Mouse (Mus musculus) Patski (cell line): ENCODE data around the gene Blmh. TPM values are rescaled to one million over a fixed set of nuclear protein-coding genes. Genes with fewer than 3 reads are reported as not detected.

Source experiments
- ATAC-seq: fragments of 100-300 bp; one replicate; pipeline ENCODE4 v1.8.0; 2021
- CTCF ChIA-PET: fragments of 350-600 bp; sonication (Branson Sonifier 250); formaldehyde crosslinking; loops from one replicate; lab custom pipeline; 2022; ENCODE audit warnings: inconsistent platforms; lab: Charles Lee
- POLR2A ChIA-PET: fragments of 350-600 bp; sonication (Branson Sonifier 250); formaldehyde crosslinking; loops from one replicate; lab custom pipeline; 2022; ENCODE audit warnings: antibody characterized with exemption, inconsistent platforms; lab: Charles Lee
- DNase-seq: peaks from one replicate; pipeline ENCODE4 v3.0.0-alpha.2; 2011; ENCODE audit warnings: low read depth, low spot score
- H3K27me3 ChIP-seq: fragments of 371-371 bp; one replicate; pipeline ENCODE4 v1.5.1; 2021
- CTCF ChIP-seq: fragments of 100-300 bp; IDR thresholded peaks from one replicate; pipeline ENCODE4 v1.5.1; 2021
- in situ Hi-C: fragments of 300-500 bp; cut with MboI; formaldehyde crosslinking; loops from 3 replicates; pipeline ENCODE4 v1.11.1; 2018; ENCODE audit warnings: low pct_unique_long_range_greater_than_20kb, mixed read lengths
- polyA plus RNA-seq: library from polyadenylated mRNA; unstranded; gene quantifications from one replicate; pipeline ENCODE4 v1.2.3, GENCODE M21; 2021

Gene Blmh
- polyA plus RNA-seq, 1 experiment from 2014 or later: 66.3 TPM

DNA sequence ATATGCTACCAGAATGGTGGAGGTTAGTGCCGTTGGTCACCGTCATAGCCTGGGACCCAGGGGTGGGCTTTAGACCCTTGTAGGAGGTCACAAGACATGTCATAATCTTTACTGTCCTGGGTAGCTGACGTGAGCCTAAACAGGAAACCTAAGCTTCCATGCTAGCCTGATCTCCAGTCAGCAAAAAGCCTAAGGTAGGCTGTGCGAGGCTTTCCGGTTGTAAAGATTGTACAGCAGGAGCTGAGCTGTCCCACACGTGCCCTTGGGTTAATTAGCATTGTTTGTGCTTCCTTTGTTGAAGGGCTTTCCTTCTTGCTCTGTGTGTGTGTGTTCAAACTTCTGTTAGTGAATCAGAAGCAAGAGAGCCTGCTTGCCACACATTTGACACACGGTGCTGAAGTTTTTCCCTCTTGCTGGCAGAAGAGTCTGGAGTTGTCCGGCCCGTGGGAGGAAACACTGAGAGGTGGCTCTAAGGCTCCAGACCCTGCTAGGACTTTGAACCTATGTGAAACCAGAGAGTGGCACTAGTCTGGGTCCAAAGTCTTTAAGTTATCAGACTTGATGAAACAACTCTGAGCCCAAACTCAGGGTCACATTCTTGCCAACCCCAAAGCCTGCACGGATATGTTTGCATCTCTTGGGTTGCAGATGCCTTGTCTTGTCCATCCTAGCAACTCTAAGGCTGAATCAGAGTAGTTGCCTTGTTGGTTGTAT is 86.3 kb downstream of the Blmh start:
- DNase-seq (no peak), ATAC-seq (no peak)
- ChIA-PET POLR2A (interaction anchor here (0.5 kb wide), 1 partner anchor 14 kb away, joined by 3 read pairs; no protein-coding TSS in a partner anchor), CTCF (no interaction called here)
- in situ Hi-C loops: no loop called here
- H3K27me3 ChIP-seq: peaks cover 3% of the 10 kb centered on the region
- no peak for TF ChIP-seq CTCF

DNA sequence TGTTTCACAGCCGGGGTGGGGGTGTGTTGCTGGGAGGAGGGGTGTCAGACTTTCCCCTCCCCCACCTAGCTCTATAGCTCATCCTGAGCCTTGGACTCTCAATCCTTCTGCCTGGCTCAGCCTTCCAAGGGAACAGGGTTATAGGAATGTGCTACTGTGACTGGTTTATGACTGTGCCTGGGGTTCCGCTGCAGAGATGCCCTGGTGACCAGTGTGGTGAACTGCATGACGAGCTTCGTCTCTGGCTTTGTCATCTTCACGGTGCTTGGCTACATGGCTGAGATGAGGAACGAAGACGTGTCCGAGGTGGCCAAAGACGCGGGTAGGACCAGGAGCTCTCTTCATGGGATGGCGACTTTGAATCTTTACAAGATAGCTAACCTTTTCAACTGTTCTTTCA is 93.4 kb downstream of the Blmh start:
- ATAC-seq (no peak), DNase-seq (no peak)
- peaks cover 3% of the 10 kb centered on the region for H3K27me3 ChIP-seq
- no peak for TF ChIP-seq CTCF
- ChIA-PET POLR2A (interaction anchor here (0.6 kb wide), 1 partner anchor 622 kb away, joined by 3 read pairs; no protein-coding TSS in a partner anchor), CTCF (interaction anchor here (1.3 to 1.7 kb wide), 2 partner anchors 11 to 52 kb away, joined by 3 to 5 read pairs; no protein-coding TSS in a partner anchor)
- in situ Hi-C loops: no loop called here

DNA sequence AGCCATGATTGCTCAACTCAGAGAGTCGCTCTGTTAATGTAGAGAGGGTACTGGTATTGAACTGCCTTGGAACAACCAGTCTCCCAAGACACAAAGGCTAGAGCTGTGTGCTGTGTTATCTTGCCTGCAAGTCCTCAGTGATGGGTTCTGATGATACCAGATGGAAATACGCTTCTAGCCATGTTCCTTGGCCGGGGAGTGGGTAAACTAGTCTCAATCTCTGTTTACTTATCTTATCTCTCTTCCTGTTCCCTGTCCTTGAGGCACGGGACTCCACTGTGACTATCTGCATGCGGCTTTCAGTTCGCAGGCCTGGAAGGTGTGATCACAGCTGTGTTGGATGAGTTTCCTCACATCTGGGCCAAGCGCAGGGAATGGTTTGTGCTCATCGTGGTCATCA is 94.9 kb downstream of the Blmh start:
- peaks cover 3% of the 10 kb centered on the region for H3K27me3 ChIP-seq
- DNase-seq: no peak
- ChIA-PET CTCF (no interaction called here), POLR2A (no interaction called here)
- ATAC-seq: no peak
- in situ Hi-C loops: no loop called here
- no peak for TF ChIP-seq CTCF

DNA sequence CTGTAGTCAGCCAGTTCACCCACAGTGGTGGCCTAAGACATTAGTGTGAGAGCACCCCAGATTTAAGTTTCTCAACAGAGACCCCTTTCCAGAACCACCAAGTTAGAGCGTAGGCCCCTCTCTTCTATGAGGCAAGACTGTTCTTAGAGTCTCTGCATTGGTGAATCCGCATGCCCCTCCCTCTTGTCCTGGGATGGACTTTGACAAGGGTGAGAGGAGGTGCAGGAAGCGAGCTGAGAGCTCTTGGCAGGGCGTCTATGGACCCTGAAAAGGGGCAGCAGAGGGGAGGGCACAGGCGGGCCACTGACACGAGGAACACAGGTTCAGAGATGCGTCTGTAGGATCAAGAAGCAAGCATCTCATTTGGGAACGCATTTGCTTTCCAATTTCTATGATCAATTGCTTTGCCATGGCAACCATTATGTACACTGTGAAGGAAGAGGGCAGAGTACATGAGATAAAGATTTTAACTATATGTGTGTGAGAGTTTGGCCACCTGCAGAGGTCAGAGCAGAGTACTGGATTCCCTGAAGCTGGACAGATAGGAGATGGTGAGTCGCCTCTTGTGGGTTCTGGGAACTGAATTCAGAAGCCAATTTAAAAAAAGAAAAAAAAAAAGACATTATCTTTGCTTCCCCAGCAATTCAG is 97.3 kb downstream of the Blmh start:
- POLR2A ChIA-PET: no interaction called here
- in situ Hi-C loops: no loop called here
- no peak for TF ChIP-seq CTCF
- no peak for ATAC-seq
- CTCF ChIA-PET: no interaction called here
- no peak for DNase-seq
- no peaks in the 10 kb centered on the region for H3K27me3 ChIP-seq

DNA sequence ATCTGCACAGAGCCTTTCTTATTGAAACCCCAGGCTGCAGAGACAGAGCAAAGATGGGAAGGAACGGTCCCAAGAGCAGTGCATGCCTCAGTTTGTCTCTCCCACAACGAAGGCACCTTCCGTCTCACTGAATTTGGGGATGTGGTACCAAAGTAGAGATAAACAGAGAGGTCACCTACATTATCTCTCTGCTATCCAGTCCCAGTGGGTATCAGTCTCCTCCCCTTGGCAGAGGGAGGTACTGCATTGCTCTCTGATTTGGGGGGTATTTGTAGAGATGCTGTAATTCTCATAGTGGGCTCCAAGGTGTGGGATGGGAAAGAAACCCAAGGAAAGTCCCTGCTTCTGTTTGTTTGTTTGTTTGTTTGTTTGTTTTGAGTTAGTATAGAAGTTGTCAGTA is 102.0 kb downstream of the Blmh start:
- DNase-seq (no peak), ATAC-seq (no peak)
- in situ Hi-C loops: no loop called here
- ChIA-PET POLR2A (no interaction called here), CTCF (no interaction called here)
- H3K27me3 ChIP-seq: peaks cover 4% of the 10 kb centered on the region
- TF ChIP-seq CTCF: peak; percentile 44

DNA sequence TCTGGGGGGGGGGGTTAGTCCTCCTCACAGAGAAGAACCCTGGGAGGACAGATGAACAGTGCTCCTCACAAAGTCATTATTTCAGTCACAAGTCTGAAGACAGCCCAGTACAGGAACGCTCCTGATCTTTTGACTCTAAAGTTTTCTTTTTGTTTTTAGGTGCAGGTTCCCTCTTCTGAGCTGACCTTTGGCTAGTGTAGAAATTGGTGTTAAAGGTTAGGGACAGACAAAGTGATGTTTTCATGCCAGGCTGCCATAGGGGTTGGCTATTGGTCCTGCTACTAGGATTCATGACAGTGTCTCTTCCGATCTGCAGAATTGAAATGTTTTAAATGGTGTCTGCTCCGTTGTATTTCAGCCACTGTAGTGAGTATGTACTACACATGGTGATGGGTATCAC is 103.5 kb downstream of the Blmh start:
- DNase-seq (no peak), ATAC-seq (no peak)
- in situ Hi-C loops: no loop called here
- ChIA-PET POLR2A (no interaction called here), CTCF (no interaction called here)
- H3K27me3 ChIP-seq: peaks cover 4% of the 10 kb centered on the region
- TF ChIP-seq CTCF: no peak

DNA sequence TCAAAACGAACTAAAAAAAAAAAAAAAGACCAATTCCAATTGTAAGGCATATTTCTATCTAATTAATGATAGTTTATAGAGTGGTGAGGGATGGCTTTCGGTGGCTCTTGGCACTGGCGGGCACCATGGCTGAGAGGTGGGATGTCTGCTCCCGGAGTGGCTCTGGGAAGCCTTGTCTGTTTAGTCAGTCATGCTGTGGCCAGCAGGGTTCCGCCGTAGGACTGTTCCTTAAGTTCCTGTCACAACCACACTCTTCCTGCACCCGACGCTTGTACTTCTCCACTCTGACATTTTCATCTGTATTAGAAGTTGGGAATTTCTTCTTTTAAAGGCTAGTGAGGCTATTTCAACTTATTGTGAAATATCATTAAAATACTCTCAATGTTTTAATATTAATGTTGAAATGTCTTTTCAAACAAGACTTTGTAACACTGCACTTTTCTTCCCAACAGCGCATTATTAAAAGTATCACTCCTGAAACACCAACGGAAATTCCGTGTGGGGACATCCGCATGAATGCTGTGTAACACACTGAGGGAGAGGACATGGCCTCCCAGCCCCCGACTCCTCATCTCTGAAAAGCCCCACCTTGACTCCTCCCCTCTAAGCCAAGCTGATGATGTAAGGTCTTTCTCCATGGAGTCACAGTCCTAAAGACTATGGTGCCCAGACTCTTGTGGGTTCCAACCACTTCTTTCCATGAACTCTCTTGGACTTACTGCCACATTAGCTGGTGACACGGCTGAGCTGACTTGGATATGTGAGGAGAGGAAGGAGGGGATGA is 106.7 kb downstream of the Blmh start:
- DNase-seq (no peak), ATAC-seq (no peak)
- H3K27me3 ChIP-seq: peaks cover 4% of the 10 kb centered on the region
- in situ Hi-C loops: no loop called here
- POLR2A ChIA-PET: no interaction called here
- CTCF ChIA-PET: no interaction called here
- no peak for TF ChIP-seq CTCF

Other genes starting within 250 kb of the Blmh start
- 0.05 TPM for gene Trarg1, start 245.0 kb upstream of the Blmh start, polyA plus RNA-seq
- gene Gosr1, start 161.2 kb upstream of the Blmh start, polyA plus RNA-seq: 49.7 TPM
- 125 TPM for gene Cpd, start 77.8 kb upstream of the Blmh start, polyA plus RNA-seq
- 4.4 TPM for gene Tmigd1, start 22.6 kb upstream of the Blmh start, polyA plus RNA-seq
- gene Slc6a4, start 73.8 kb downstream of the Blmh start, polyA plus RNA-seq: 0.13 TPM
- gene Nsrp1, start 153.6 kb downstream of the Blmh start, polyA plus RNA-seq: 33.8 TPM